Mouse (Mus musculus) limb, embryonic 10.5 days (tissue): Measurements from ENCODE around the gene Sipa1l2. TPM values are rescaled to one million over a fixed set of nuclear protein-coding genes. Genes with fewer than 3 reads are reported as not detected.
"Not testable (repeated sequence)": the region's sequence is repeated elsewhere in the genome, so short reads cannot be mapped to it uniquely, and the experiment has no call there.

Experiments
- DNase-seq: peaks from one replicate; pipeline ENCODE4 v3.0.0-alpha.2; 2017; ENCODE audit warnings: low spot score
- H3K27ac ChIP-seq: fragments of 300-500 bp; sonication (generic); 2 replicates; pipeline ENCODE4 v1.5.1; 2016; ENCODE audit warnings: mild to moderate bottlenecking
- H3K27me3 ChIP-seq: fragments of 300-500 bp; sonication (generic); 2 replicates; pipeline ENCODE4 v1.6.1; 2016; ENCODE audit warnings: low read depth, mild to moderate bottlenecking; ENCODE audit not compliant: poor library complexity, severe bottlenecking
- H3K36me3 ChIP-seq: fragments of 300-500 bp; sonication (generic); 2 replicates; pipeline ENCODE4 v1.6.1; 2016; ENCODE audit warnings: mild to moderate bottlenecking, moderate library complexity
- H3K4me1 ChIP-seq: fragments of 300-500 bp; sonication (generic); 2 replicates; pipeline ENCODE4 v1.6.1; 2016
- H3K4me3 ChIP-seq: fragments of 300-500 bp; sonication (generic); 2 replicates; pipeline ENCODE4 v1.5.1; 2016; ENCODE audit warnings: mild to moderate bottlenecking, moderate library complexity
- H3K9me3 ChIP-seq: fragments of 300-500 bp; sonication (generic); replicated peaks from 2 replicates; pipeline ENCODE4 v1.6.1; 2016; ENCODE audit warnings: mild to moderate bottlenecking
- WGBS: fragments of 180-500 bp; shearing (Covaris S2); methylation state at CpG from one replicate; pipeline ENCODE4 v1.1.7; 2016; 5-methylcytosine and 5-hydroxymethylcytosine counted together
- polyA plus RNA-seq: library from polyadenylated mRNA; unstranded; fragments of >200 nt; fragmentation: Nextera tagmentation; extraction: Ambion mirVana; gene quantifications from 2 replicates; pipeline ENCODE4 v1.2.1, GENCODE M21; 2016

Gene Sipa1l2
- polyA plus RNA-seq, 1 experiment from 2014 or later, result 13.9 TPM

GRCm38 (mm10) chr8:125527941-125528340 lies 41.7 kb downstream of the Sipa1l2 start:
- H3K27me3 ChIP-seq, result no peaks in the 10 kb centered on the region
- H3K9me3 ChIP-seq, result no peaks in the 10 kb centered on the region
- H3K4me1 ChIP-seq, result peaks cover 93% of the 10 kb centered on the region
- H3K27ac ChIP-seq, result peak overlapping the region; percentile 78
- no peak overlapping the region for H3K4me3 ChIP-seq
- H3K36me3 ChIP-seq, result no peaks in the 10 kb centered on the region
- 75% methylated on average over 3 of the region's 3 CpGs for WGBS
- DNase-seq, result no peak

GRCm38 (mm10) chr8:125526999-125527398 lies 42.6 kb downstream of the Sipa1l2 start:
- H3K9me3 ChIP-seq, result no peaks in the 10 kb centered on the region
- DNase-seq, result peak; percentile 46
- H3K4me3 ChIP-seq, result peak overlapping the region; percentile 4; the same call in 1 of the 2 replicates
- H3K27me3 ChIP-seq, result no peaks in the 10 kb centered on the region
- no peaks in the 10 kb centered on the region for H3K36me3 ChIP-seq
- WGBS, result 8% methylated on average over 7 of the region's 7 CpGs
- H3K4me1 ChIP-seq, result peaks cover 93% of the 10 kb centered on the region
- H3K27ac ChIP-seq, result peak overlapping the region; percentile 78

GRCm38 (mm10) chr8:125526582-125526981 lies 43.0 kb downstream of the Sipa1l2 start:
- peak overlapping the region; percentile 78 for H3K27ac ChIP-seq
- DNase-seq, result peak; percentile 42
- H3K36me3 ChIP-seq, result no peaks in the 10 kb centered on the region
- peaks cover 91% of the 10 kb centered on the region for H3K4me1 ChIP-seq
- no peaks in the 10 kb centered on the region for H3K9me3 ChIP-seq
- WGBS, result 28% methylated on average over 7 of the region's 7 CpGs
- H3K27me3 ChIP-seq, result no peaks in the 10 kb centered on the region
- H3K4me3 ChIP-seq, result peak overlapping the region; percentile 4; the same call in 1 of the 2 replicates

GRCm38 (mm10) chr8:125524479-125524878 lies 45.1 kb downstream of the Sipa1l2 start:
- Histone ChIP-seq H3K9me3 (no peaks in the 10 kb centered on the region), H3K27me3 (no peaks in the 10 kb centered on the region), H3K27ac (0 out of 2 replicates have a peak overlapping the region, but pooled peaks have one; percentile 36), H3K36me3 (no peaks in the 10 kb centered on the region), H3K4me3 (no peak overlapping the region), H3K4me1 (peaks cover 84% of the 10 kb centered on the region)
- DNase-seq, result no peak
- 85% methylated on average over 2 of the region's 2 CpGs for WGBS

GRCm38 (mm10) chr8:125523213-125523612 lies 46.4 kb downstream of the Sipa1l2 start:
- no peak for DNase-seq
- no peak overlapping the region for H3K4me3 ChIP-seq
- H3K27ac ChIP-seq, result peak overlapping the region; percentile 43; the same call in 1 of the 2 replicates
- 33% methylated on average over 5 of the region's 5 CpGs for WGBS
- no peaks in the 10 kb centered on the region for H3K36me3 ChIP-seq
- no peaks in the 10 kb centered on the region for H3K27me3 ChIP-seq
- H3K9me3 ChIP-seq, result no peaks in the 10 kb centered on the region
- peaks cover 84% of the 10 kb centered on the region for H3K4me1 ChIP-seq

- 66% methylated on average over 6 of the region's 6 CpGs for WGBS
- no peaks in the 10 kb centered on the region for H3K9me3 ChIP-seq
- no peaks in the 10 kb centered on the region for H3K36me3 ChIP-seq
- peaks cover 82% of the 10 kb centered on the region for H3K4me1 ChIP-seq
- H3K4me3 ChIP-seq, result no peak overlapping the region
- DNase-seq, result no peak
- no peaks in the 10 kb centered on the region for H3K27me3 ChIP-seq
- H3K27ac ChIP-seq, result 0 out of 2 replicates have a peak overlapping the region, but pooled peaks have one; percentile 56
Measured at GRCm38 (mm10) chr8:125522151-125522550, 47.5 kb downstream of the Sipa1l2 start.

- Histone ChIP-seq H3K9me3 (no peaks in the 10 kb centered on the region), H3K27ac (no peak overlapping the region), H3K4me3 (no peak overlapping the region), H3K4me1 (peaks cover 80% of the 10 kb centered on the region), H3K36me3 (no peaks in the 10 kb centered on the region), H3K27me3 (no peaks in the 10 kb centered on the region)
- WGBS, result 48% methylated on average over 7 of the region's 7 CpGs
- no peak for DNase-seq
Measured at GRCm38 (mm10) chr8:125521087-125521486, 48.5 kb downstream of the Sipa1l2 start.

- H3K4me3 ChIP-seq, H3K36me3 ChIP-seq, H3K27me3 ChIP-seq, H3K27ac ChIP-seq, H3K9me3 ChIP-seq, DNase-seq: not testable (repeated sequence)
- WGBS, result 91% methylated on average over 2 of the region's 2 CpGs
- peaks cover 79% of the 10 kb centered on the region for H3K4me1 ChIP-seq
Measured at GRCm38 (mm10) chr8:125520308-125520707, 49.3 kb downstream of the Sipa1l2 start.

GRCm38 (mm10) chr8:125518951-125519350 lies 50.7 kb downstream of the Sipa1l2 start:
- DNase-seq, result no peak
- 77% methylated on average over 4 of the region's 4 CpGs for WGBS
- H3K4me1 ChIP-seq, result peaks cover 69% of the 10 kb centered on the region
- H3K27ac ChIP-seq, result peak overlapping the region; percentile 72; the same call in 1 of the 2 replicates
- H3K27me3 ChIP-seq, result no peaks in the 10 kb centered on the region
- no peak overlapping the region for H3K4me3 ChIP-seq
- H3K36me3 ChIP-seq, result no peaks in the 10 kb centered on the region
- no peaks in the 10 kb centered on the region for H3K9me3 ChIP-seq

GRCm38 (mm10) chr8:125518301-125518700 lies 51.3 kb downstream of the Sipa1l2 start:
- Histone ChIP-seq H3K9me3 (no peaks in the 10 kb centered on the region), H3K4me3 (no peak overlapping the region), H3K4me1 (peaks cover 70% of the 10 kb centered on the region), H3K27me3 (no peaks in the 10 kb centered on the region), H3K36me3 (no peaks in the 10 kb centered on the region), H3K27ac (peak overlapping the region; percentile 72)
- WGBS, result 74% methylated on average over 6 of the region's 6 CpGs
- DNase-seq, result no peak

- DNase-seq, result no peak
- WGBS, result 84% methylated on average over 8 of the region's 8 CpGs
- H3K4me1 ChIP-seq, result peaks cover 61% of the 10 kb centered on the region
- no peaks in the 10 kb centered on the region for H3K9me3 ChIP-seq
- H3K27ac ChIP-seq, result no peak overlapping the region
- H3K36me3 ChIP-seq, result no peaks in the 10 kb centered on the region
- no peaks in the 10 kb centered on the region for H3K27me3 ChIP-seq
- no peak overlapping the region for H3K4me3 ChIP-seq
Measured at GRCm38 (mm10) chr8:125517397-125517796, 52.2 kb downstream of the Sipa1l2 start.

- H3K9me3 ChIP-seq, result no peaks in the 10 kb centered on the region
- peaks cover 55% of the 10 kb centered on the region for H3K4me1 ChIP-seq
- no peaks in the 10 kb centered on the region for H3K27me3 ChIP-seq
- WGBS, result 44% methylated on average over 6 of the region's 6 CpGs
- DNase-seq, result no peak
- H3K36me3 ChIP-seq, result 0 out of 2 replicates have a peak, but pooled peaks cover 2% of the 10 kb centered on the region
- H3K27ac ChIP-seq, result no peak overlapping the region
- no peak overlapping the region for H3K4me3 ChIP-seq
Measured at GRCm38 (mm10) chr8:125516115-125516905, 53.3 kb downstream of the Sipa1l2 start.

- no peak overlapping the region for H3K27ac ChIP-seq
- no peaks in the 10 kb centered on the region for H3K9me3 ChIP-seq
- H3K27me3 ChIP-seq, result no peaks in the 10 kb centered on the region
- H3K36me3 ChIP-seq, result 0 out of 2 replicates have a peak, but pooled peaks cover 2% of the 10 kb centered on the region
- peaks cover 52% of the 10 kb centered on the region for H3K4me1 ChIP-seq
- 72% methylated on average over 8 of the region's 8 CpGs for WGBS
- DNase-seq, result no peak
- H3K4me3 ChIP-seq, result no peak overlapping the region
Measured at GRCm38 (mm10) chr8:125515665-125516064, 53.9 kb downstream of the Sipa1l2 start.
